Mouse (Mus musculus) forebrain, embryonic 15.5 days (tissue): ENCODE results near the gene Itga2. TPM values are rescaled to one million over a fixed set of nuclear protein-coding genes. Genes with fewer than 3 reads are reported as not detected.

ENCODE experiments used
- ATAC-seq: fragments of 200-750 bp; cut with Nextera tagmentation; replicated peaks from 2 replicates; pipeline ENCODE4 v1.8.0; 2017; ENCODE audit warnings: mild to moderate bottlenecking, moderate TSS enrichment, moderate library complexity
- H3K27ac ChIP-seq: fragments of 300-500 bp; sonication (generic); replicated peaks from 2 replicates; pipeline ENCODE4 v1.5.1; 2015; ENCODE audit warnings: mild to moderate bottlenecking, inconsistent platforms
- H3K27me3 ChIP-seq: fragments of 300-500 bp; sonication (generic); 2 replicates; pipeline ENCODE4 v1.6.1; 2015; ENCODE audit warnings: inconsistent platforms
- H3K36me3 ChIP-seq: fragments of 300-500 bp; sonication (generic); 2 replicates; pipeline ENCODE4 v1.6.1; 2015; ENCODE audit warnings: mild to moderate bottlenecking, inconsistent platforms
- H3K4me1 ChIP-seq: fragments of 300-500 bp; sonication (generic); 2 replicates; pipeline ENCODE4 v1.6.1; 2015; ENCODE audit warnings: inconsistent platforms
- H3K4me2 ChIP-seq: fragments of 300-500 bp; sonication (generic); replicated peaks from 2 replicates; pipeline ENCODE4 v1.6.1; 2015; ENCODE audit warnings: mild to moderate bottlenecking, inconsistent platforms
- H3K4me3 ChIP-seq: fragments of 300-500 bp; sonication (generic); 2 replicates; pipeline ENCODE4 v1.5.1; 2015; ENCODE audit warnings: mild to moderate bottlenecking, inconsistent platforms
- H3K9ac ChIP-seq: fragments of 300-500 bp; sonication (generic); replicated peaks from 2 replicates; pipeline ENCODE4 v1.6.1; 2015; ENCODE audit warnings: mild to moderate bottlenecking, inconsistent platforms
- H3K9me3 ChIP-seq: fragments of 300-500 bp; sonication (generic); 2 replicates; pipeline ENCODE4 v1.6.1; 2016; ENCODE audit warnings: inconsistent platforms
- WGBS: fragments of 180-500 bp; shearing (Covaris S2); methylation state at CpG from one replicate; pipeline ENCODE4 v1.1.7; 2015; ENCODE audit warnings: mixed read lengths; 5-methylcytosine and 5-hydroxymethylcytosine counted together
- polyA plus RNA-seq: library from polyadenylated mRNA; unstranded; fragments of >200 nt; fragmentation: Nextera tagmentation; extraction: Ambion mirVana; gene quantifications from 2 replicates; pipeline ENCODE4 v1.2.1, GENCODE M21; 2015

The Itga2 gene
- polyA plus RNA-seq, 1 experiment from 2014 or later, result 2.0 TPM

- no peak overlapping the region for H3K4me2 ChIP-seq
- ATAC-seq, result no peak
- H3K36me3 ChIP-seq, result no peaks in the 10 kb centered on the region
- no peaks in the 10 kb centered on the region for H3K27me3 ChIP-seq
- H3K4me3 ChIP-seq, result no peak overlapping the region
- WGBS, result 89% methylated on average over 4 of the region's 4 CpGs
- H3K9ac ChIP-seq, result no peak overlapping the region
- no peaks in the 10 kb centered on the region for H3K9me3 ChIP-seq
- H3K27ac ChIP-seq, result no peak overlapping the region
- H3K4me1 ChIP-seq, result no peaks in the 10 kb centered on the region
These were observed 17.3 kb downstream of the Itga2 start for GRCm38 (mm10) chr13:114914559-114914958.

GRCm38 (mm10) chr13:114910629-114911028, 21.3 kb downstream of the Itga2 start:
- Histone ChIP-seq H3K4me2 (no peak overlapping the region), H3K27ac (no peak overlapping the region), H3K9me3 (no peaks in the 10 kb centered on the region), H3K4me3 (no peak overlapping the region), H3K4me1 (no peaks in the 10 kb centered on the region), H3K9ac (no peak overlapping the region), H3K36me3 (no peaks in the 10 kb centered on the region), H3K27me3 (no peaks in the 10 kb centered on the region)
- no peak for ATAC-seq
- 85% methylated on average over 9 of the region's 9 CpGs for WGBS

- no peaks in the 10 kb centered on the region for H3K9me3 ChIP-seq
- H3K4me3 ChIP-seq, result no peak overlapping the region
- no peak for ATAC-seq
- H3K27me3 ChIP-seq, result no peaks in the 10 kb centered on the region
- no peaks in the 10 kb centered on the region for H3K36me3 ChIP-seq
- H3K4me1 ChIP-seq, result no peaks in the 10 kb centered on the region
- H3K4me2 ChIP-seq, result no peak overlapping the region
- 96% methylated on average over 5 of the region's 5 CpGs for WGBS
- H3K9ac ChIP-seq, result no peak overlapping the region
- no peak overlapping the region for H3K27ac ChIP-seq
These were observed 22.4 kb downstream of the Itga2 start for GRCm38 (mm10) chr13:114909514-114909913.

GRCm38 (mm10) chr13:114907876-114908275, 24.0 kb downstream of the Itga2 start:
- Histone ChIP-seq H3K36me3 (no peaks in the 10 kb centered on the region), H3K4me2 (no peak overlapping the region), H3K4me1 (no peaks in the 10 kb centered on the region), H3K27me3 (no peaks in the 10 kb centered on the region), H3K4me3 (no peak overlapping the region), H3K9me3 (no peaks in the 10 kb centered on the region), H3K27ac (no peak overlapping the region), H3K9ac (no peak overlapping the region)
- no peak for ATAC-seq
- 79% methylated on average over 4 of the region's 4 CpGs for WGBS

GRCm38 (mm10) chr13:114896751-114897386, 35.0 kb downstream of the Itga2 start:
- ATAC-seq, result no peak
- H3K4me3 ChIP-seq, result no peak overlapping the region
- no peak overlapping the region for H3K9ac ChIP-seq
- no peaks in the 10 kb centered on the region for H3K9me3 ChIP-seq
- no peaks in the 10 kb centered on the region for H3K36me3 ChIP-seq
- WGBS, result 77% methylated on average over 10 of the region's 10 CpGs
- H3K27ac ChIP-seq, result no peak overlapping the region
- H3K4me2 ChIP-seq, result no peak overlapping the region
- H3K27me3 ChIP-seq, result no peaks in the 10 kb centered on the region
- no peaks in the 10 kb centered on the region for H3K4me1 ChIP-seq

- Histone ChIP-seq H3K27ac (no peak overlapping the region), H3K4me1 (no peaks in the 10 kb centered on the region), H3K36me3 (no peaks in the 10 kb centered on the region), H3K9ac (no peak overlapping the region), H3K4me2 (no peak overlapping the region), H3K4me3 (no peak overlapping the region), H3K9me3 (no peaks in the 10 kb centered on the region), H3K27me3 (no peaks in the 10 kb centered on the region)
- 92% methylated on average over 7 of the region's 7 CpGs for WGBS
- no peak for ATAC-seq
These were observed 36.0 kb downstream of the Itga2 start for GRCm38 (mm10) chr13:114895896-114896295.

GRCm38 (mm10) chr13:114894718-114895117, 37.2 kb downstream of the Itga2 start:
- Histone ChIP-seq H3K9me3 (no peaks in the 10 kb centered on the region), H3K27me3 (no peaks in the 10 kb centered on the region), H3K27ac (no peak overlapping the region), H3K36me3 (no peaks in the 10 kb centered on the region), H3K4me2 (no peak overlapping the region), H3K4me3 (no peak overlapping the region), H3K4me1 (no peaks in the 10 kb centered on the region), H3K9ac (no peak overlapping the region)
- ATAC-seq, result no peak

- Histone ChIP-seq H3K9me3 (no peaks in the 10 kb centered on the region), H3K4me3 (no peak overlapping the region), H3K27me3 (no peaks in the 10 kb centered on the region), H3K9ac (no peak overlapping the region), H3K36me3 (no peaks in the 10 kb centered on the region), H3K27ac (no peak overlapping the region), H3K4me1 (no peaks in the 10 kb centered on the region), H3K4me2 (no peak overlapping the region)
- no peak for ATAC-seq
- 76% methylated on average over 6 of the region's 6 CpGs for WGBS
These were observed 40.2 kb downstream of the Itga2 start for GRCm38 (mm10) chr13:114891655-114892054.

GRCm38 (mm10) chr13:114887695-114888094, 44.2 kb downstream of the Itga2 start:
- Histone ChIP-seq H3K9ac (no peak overlapping the region), H3K27ac (no peak overlapping the region), H3K4me1 (no peaks in the 10 kb centered on the region), H3K9me3 (no peaks in the 10 kb centered on the region), H3K4me2 (no peak overlapping the region), H3K4me3 (no peak overlapping the region), H3K27me3 (no peaks in the 10 kb centered on the region), H3K36me3 (no peaks in the 10 kb centered on the region)
- 0 out of 2 replicates have a peak, but pooled peaks have one; percentile 35 for ATAC-seq
- WGBS, result 94% methylated on average over 6 of the region's 6 CpGs

- no peaks in the 10 kb centered on the region for H3K36me3 ChIP-seq
- no peak overlapping the region for H3K4me2 ChIP-seq
- H3K27ac ChIP-seq, result no peak overlapping the region
- no peaks in the 10 kb centered on the region for H3K9me3 ChIP-seq
- WGBS, result 88% methylated on average over 4 of the region's 4 CpGs
- H3K9ac ChIP-seq, result no peak overlapping the region
- H3K27me3 ChIP-seq, result no peaks in the 10 kb centered on the region
- no peaks in the 10 kb centered on the region for H3K4me1 ChIP-seq
- H3K4me3 ChIP-seq, result no peak overlapping the region
- ATAC-seq, result no peak
These were observed 44.6 kb downstream of the Itga2 start for GRCm38 (mm10) chr13:114887293-114887692.

GRCm38 (mm10) chr13:114885171-114885570, 46.7 kb downstream of the Itga2 start:
- 63% methylated on average over 9 of the region's 9 CpGs for WGBS
- Histone ChIP-seq H3K9ac (no peak overlapping the region), H3K27ac (no peak overlapping the region), H3K36me3 (no peaks in the 10 kb centered on the region), H3K4me2 (no peak overlapping the region), H3K4me3 (no peak overlapping the region), H3K27me3 (no peaks in the 10 kb centered on the region), H3K4me1 (no peaks in the 10 kb centered on the region), H3K9me3 (no peaks in the 10 kb centered on the region)
- no peak for ATAC-seq

- Histone ChIP-seq H3K4me1 (no peaks in the 10 kb centered on the region), H3K36me3 (no peaks in the 10 kb centered on the region), H3K4me3 (no peak overlapping the region), H3K27me3 (no peaks in the 10 kb centered on the region), H3K9ac (no peak overlapping the region), H3K9me3 (no peaks in the 10 kb centered on the region), H3K27ac (no peak overlapping the region), H3K4me2 (no peak overlapping the region)
- WGBS, result 88% methylated on average over 11 of the region's 11 CpGs
- ATAC-seq, result no peak
These were observed 53.2 kb downstream of the Itga2 start for GRCm38 (mm10) chr13:114878667-114879066.

- Histone ChIP-seq H3K4me2 (no peak overlapping the region), H3K9me3 (no peaks in the 10 kb centered on the region), H3K36me3 (no peaks in the 10 kb centered on the region), H3K4me1 (no peaks in the 10 kb centered on the region), H3K4me3 (no peak overlapping the region), H3K27ac (no peak overlapping the region), H3K27me3 (no peaks in the 10 kb centered on the region), H3K9ac (no peak overlapping the region)
- no peak for ATAC-seq
- 87% methylated on average over 2 of the region's 2 CpGs for WGBS
These were observed 55.8 kb downstream of the Itga2 start for GRCm38 (mm10) chr13:114876005-114876520.
